Mouse (Mus musculus) limb, embryonic 15.5 days (tissue): ENCODE measurements at regions not wholly inside any gene's neighbourhood (a gene's known extent, or its start where the extent isn't known, plus 50 kb on each side); places are given as distances from the start of the nearest gene placed in this dataset.
"Not testable (repeated sequence)": the region's sequence is repeated elsewhere in the genome, so short reads cannot be mapped to it uniquely, and the experiment has no call there.

Experiments used
- ATAC-seq: fragments of 200-750 bp; cut with Nextera tagmentation; 2 replicates; pipeline ENCODE4 v1.8.0; 2017; ENCODE audit warnings: low read depth, moderate TSS enrichment; ENCODE audit not compliant: insufficient number of reproducible peaks, low FRiP score, low TSS enrichment
- H3K27ac ChIP-seq: fragments of 300-500 bp; sonication (generic); 2 replicates; pipeline ENCODE4 v1.5.1; 2015; ENCODE audit warnings: moderate library complexity, mild to moderate bottlenecking, inconsistent platforms
- H3K27me3 ChIP-seq: fragments of 300-500 bp; sonication (generic); 2 replicates; pipeline ENCODE4 v1.6.1; 2015; ENCODE audit warnings: inconsistent platforms
- H3K36me3 ChIP-seq: fragments of 300-500 bp; sonication (generic); 2 replicates; pipeline ENCODE4 v1.6.1; 2015; ENCODE audit warnings: inconsistent platforms
- H3K4me1 ChIP-seq: fragments of 300-500 bp; sonication (generic); 2 replicates; pipeline ENCODE4 v1.6.1; 2015; ENCODE audit warnings: inconsistent platforms
- H3K4me2 ChIP-seq: fragments of 300-500 bp; sonication (generic); 2 replicates; pipeline ENCODE4 v1.6.1; 2015; ENCODE audit warnings: mild to moderate bottlenecking, inconsistent platforms
- H3K4me3 ChIP-seq: fragments of 300-500 bp; sonication (generic); 2 replicates; pipeline ENCODE4 v1.5.1; 2015; ENCODE audit warnings: mild to moderate bottlenecking, inconsistent platforms
- H3K9ac ChIP-seq: fragments of 300-500 bp; sonication (generic); 2 replicates; pipeline ENCODE4 v1.6.1; 2015; ENCODE audit warnings: inconsistent platforms
- H3K9me3 ChIP-seq: fragments of 300-500 bp; sonication (generic); 2 replicates; pipeline ENCODE4 v1.6.1; 2016; ENCODE audit warnings: inconsistent platforms
- WGBS: fragments of 180-500 bp; shearing (Covaris S2); methylation state at CpG from one replicate; pipeline ENCODE4 v1.1.7; 2015; 5-methylcytosine and 5-hydroxymethylcytosine counted together

DNA sequence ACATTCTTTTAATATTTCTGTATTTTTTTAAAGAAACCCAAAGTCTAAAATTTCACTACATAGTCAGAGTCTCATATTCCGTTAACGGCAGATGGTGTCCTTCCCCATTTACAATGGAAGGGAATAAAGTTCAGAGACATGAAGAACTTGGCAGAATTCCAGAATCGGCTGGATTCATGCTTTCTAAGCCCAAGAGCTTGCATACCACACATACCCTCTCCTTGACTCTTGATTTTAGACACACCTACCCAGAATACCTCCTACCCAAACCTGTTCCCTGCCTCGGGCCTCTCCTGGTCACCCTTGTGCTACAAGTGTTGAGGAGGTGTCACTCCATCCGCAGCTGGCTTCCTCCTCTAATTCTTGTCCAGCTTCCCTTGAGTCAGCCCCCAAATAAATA is 195.8 kb upstream of the Prok2 start:
- 33% methylated on average over 5 of the region's 5 CpGs for WGBS

DNA sequence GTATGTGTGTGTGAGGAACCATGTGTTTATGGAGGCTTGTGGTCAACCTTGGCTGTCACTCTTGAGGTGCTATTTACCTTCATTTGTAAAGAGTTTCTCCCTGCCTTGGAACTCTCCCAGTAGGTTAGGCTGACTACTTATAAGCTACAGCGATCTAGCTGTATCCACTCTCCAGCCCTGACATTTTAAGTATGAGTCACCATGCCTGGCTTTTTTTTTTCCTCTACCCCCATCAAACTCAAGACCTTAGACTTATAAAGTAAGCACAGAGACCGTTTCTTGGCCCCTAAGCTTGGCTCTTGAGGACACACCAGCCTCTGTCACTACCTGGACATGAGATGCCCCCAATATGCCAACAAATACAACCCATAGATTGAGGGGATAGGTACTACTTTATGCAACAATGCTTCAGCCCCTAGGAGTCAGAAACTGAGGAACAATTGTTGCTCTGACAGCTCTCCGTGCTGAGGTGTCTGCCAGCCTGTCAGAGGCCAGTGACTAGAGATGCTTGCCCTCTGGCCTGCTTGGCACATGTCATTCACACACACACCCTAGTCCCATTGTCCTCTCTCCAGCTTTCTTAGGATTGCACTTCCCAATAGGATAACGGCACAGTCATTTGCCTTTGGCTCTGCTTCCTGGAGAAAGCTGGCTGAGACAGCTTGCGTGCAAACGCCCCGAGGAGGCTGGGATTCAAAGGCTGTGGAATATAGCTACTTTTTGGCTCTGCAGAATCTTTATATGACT is 193.8 kb upstream of the Prok2 start:
- Histone ChIP-seq H3K27ac (no peak overlapping the region), H3K4me3 (no peak overlapping the region), H3K9ac (no peak overlapping the region), H3K4me1 (no peaks in the 10 kb centered on the region), H3K4me2 (no peak overlapping the region), H3K27me3 (peaks cover 7% of the 10 kb centered on the region; the same call in 1 of the 2 replicates), H3K9me3 (no peaks in the 10 kb centered on the region), H3K36me3 (no peaks in the 10 kb centered on the region)
- ATAC-seq, result no peak
- WGBS, result 60% methylated on average over 7 of the region's 7 CpGs

More for the DNA sequence above, 195.8 kb upstream of the Prok2 start:
- Histone ChIP-seq H3K4me2 (no peak overlapping the region), H3K9me3 (no peaks in the 10 kb centered on the region), H3K27me3 (peaks cover 15% of the 10 kb centered on the region; the same call in 1 of the 2 replicates), H3K4me3 (no peak overlapping the region), H3K27ac (no peak overlapping the region), H3K36me3 (no peaks in the 10 kb centered on the region), H3K9ac (no peak overlapping the region), H3K4me1 (no peaks in the 10 kb centered on the region)
- 0 out of 2 replicates have a peak, but pooled peaks have one; percentile 40 for ATAC-seq

DNA sequence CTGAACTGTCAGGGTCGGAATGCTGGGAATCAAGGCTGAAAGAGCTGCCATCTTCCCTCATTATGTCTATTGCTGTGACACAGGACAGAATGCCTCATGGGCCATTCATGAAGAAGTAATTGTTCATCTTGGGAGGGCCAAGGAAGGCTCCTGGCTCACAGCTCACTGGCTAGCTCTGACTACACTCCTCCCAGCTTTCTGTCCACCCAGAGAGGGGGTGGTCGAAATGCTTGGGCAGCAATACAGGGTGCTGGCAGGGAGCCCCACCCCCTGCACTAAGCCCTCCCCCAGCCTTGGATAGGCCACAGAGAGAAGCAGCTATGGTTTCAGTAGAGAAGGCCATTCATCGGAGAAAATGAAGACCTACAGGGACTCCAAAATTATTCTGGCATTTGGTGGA is 192.2 kb upstream of the Prok2 start:
- H3K4me3 ChIP-seq, result no peak overlapping the region
- no peaks in the 10 kb centered on the region for H3K9me3 ChIP-seq
- H3K27me3 ChIP-seq, result no peaks in the 10 kb centered on the region; the same call in 1 of the 2 replicates
- H3K4me2 ChIP-seq, result no peak overlapping the region
- no peak overlapping the region for H3K27ac ChIP-seq
- H3K4me1 ChIP-seq, result no peaks in the 10 kb centered on the region
- WGBS, result 71% methylated on average over 3 of the region's 3 CpGs
- ATAC-seq, result no peak
- no peak overlapping the region for H3K9ac ChIP-seq
- no peaks in the 10 kb centered on the region for H3K36me3 ChIP-seq

DNA sequence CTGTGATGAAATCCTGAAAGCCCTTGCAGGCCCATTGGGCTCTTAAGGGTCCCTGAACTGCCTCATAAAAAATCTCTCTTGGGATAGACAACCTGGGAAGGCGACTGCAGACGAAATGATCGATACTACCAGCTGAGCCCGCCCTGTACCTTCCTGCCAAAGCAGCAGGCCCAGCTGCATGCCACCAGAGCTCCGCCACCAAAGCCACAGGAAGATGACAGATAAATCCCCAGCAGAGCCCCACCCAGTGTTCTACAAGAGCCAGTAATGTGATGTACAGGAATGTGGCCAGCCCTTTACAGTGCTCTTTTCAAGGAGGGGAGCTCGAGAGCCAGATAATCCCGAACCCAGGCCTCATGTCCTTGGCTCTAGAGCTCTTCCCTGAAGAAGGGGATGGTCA is 183.7 kb upstream of the Prok2 start:
- no peak overlapping the region for H3K9ac ChIP-seq
- H3K27me3 ChIP-seq, result peaks cover 24% of the 10 kb centered on the region
- no peak overlapping the region for H3K4me3 ChIP-seq
- H3K4me1 ChIP-seq, result peaks cover 21% of the 10 kb centered on the region
- H3K4me2 ChIP-seq, result no peak overlapping the region
- WGBS, result 47% methylated on average over 7 of the region's 7 CpGs
- H3K9me3 ChIP-seq, result no peaks in the 10 kb centered on the region
- no peaks in the 10 kb centered on the region for H3K36me3 ChIP-seq
- ATAC-seq, result no peak
- H3K27ac ChIP-seq, result no peak overlapping the region

DNA sequence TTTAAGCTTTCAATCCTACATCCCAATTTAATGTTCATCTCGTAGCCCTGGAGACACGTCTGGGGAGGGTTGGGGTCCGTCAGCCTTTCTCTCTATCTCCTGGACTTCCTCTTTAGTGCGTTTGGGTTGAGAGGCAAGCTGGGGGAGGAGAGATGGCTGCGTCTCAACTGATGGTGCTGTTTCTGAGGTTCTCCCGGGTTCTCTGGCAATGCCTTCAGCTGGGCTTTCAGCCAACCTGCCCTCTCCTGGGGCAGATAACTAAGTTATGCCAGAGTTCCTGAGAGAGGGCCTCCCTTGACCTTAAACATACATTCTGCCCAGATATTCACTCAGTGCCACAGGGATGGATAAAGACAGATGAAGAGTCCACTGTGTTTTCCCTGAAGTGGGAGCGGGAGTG is 183.3 kb upstream of the Prok2 start:
- no peak for ATAC-seq
- Histone ChIP-seq H3K4me1 (peaks cover 21% of the 10 kb centered on the region), H3K4me3 (no peak overlapping the region), H3K36me3 (no peaks in the 10 kb centered on the region), H3K9ac (no peak overlapping the region), H3K27ac (no peak overlapping the region), H3K9me3 (no peaks in the 10 kb centered on the region), H3K27me3 (peaks cover 24% of the 10 kb centered on the region), H3K4me2 (no peak overlapping the region)
- WGBS, result 48% methylated on average over 7 of the region's 7 CpGs

DNA sequence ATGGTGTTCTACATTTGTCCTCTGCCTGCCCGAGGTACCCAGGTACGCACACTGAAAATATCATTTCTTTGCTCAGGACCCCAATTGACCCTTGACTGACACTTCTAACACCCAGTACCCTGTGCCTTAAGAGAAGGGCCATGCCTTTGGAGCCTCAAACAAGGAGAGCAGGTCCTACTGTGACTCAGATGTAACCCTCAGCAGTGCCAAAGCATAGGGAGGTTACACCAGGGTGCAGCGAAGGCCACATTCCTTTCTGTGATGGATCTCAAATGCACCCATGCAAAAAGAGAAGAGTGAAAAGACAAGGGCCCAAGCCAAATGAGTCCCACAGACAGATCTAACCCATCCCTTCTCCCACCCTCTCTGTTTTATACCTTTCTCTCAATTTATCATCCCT is 181.9 kb upstream of the Prok2 start:
- H3K27me3 ChIP-seq, result peaks cover 24% of the 10 kb centered on the region
- H3K9me3 ChIP-seq, result no peaks in the 10 kb centered on the region
- H3K36me3 ChIP-seq, result no peaks in the 10 kb centered on the region
- H3K27ac ChIP-seq, result no peak overlapping the region
- no peak overlapping the region for H3K4me2 ChIP-seq
- H3K4me3 ChIP-seq, result no peak overlapping the region
- no peak for ATAC-seq
- H3K9ac ChIP-seq, result no peak overlapping the region
- WGBS, result 85% methylated on average over 3 of the region's 3 CpGs
- H3K4me1 ChIP-seq, result peaks cover 21% of the 10 kb centered on the region

DNA sequence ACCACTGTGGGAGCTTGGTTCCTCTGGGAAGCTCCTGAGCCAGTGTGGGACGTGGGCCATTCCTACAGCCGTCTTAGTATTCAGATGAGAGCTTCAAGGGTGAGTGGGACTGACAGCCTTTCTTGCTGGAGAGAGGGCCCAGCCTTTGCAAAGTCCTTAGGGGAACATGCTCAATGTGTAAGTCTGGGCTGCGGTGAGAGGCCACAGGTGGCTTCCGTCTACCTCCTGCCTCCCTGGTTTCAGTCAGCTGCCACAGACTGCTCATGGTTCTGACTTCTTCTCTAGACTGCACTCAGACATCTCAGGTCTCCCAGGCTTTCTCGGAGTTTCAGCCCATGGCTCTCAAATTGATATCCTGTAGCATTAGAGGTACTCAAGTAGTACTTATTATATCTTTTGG is 179.0 kb upstream of the Prok2 start:
- WGBS, result 75% methylated on average over 5 of the region's 5 CpGs
- no peak for ATAC-seq
- peaks cover 41% of the 10 kb centered on the region for H3K27me3 ChIP-seq

DNA sequence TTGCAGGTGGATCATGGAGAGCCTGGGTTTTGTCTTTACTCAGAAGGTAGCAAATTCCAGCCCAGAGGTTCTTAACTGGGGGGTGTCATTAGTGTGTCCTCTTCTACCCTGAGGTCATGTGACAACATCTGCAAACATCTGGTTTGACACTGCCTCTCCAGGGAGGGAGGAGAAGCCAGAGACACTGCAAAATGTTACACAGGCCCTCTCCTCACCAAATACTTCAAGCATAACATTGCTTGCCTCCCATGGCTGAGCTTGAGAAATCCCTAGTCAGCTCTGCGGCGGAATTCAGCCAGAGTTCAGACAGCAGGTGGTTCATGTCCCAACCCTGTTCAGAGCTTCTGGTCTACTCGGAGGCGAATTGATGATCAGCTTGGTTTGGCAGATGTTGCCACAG is 178.4 kb upstream of the Prok2 start:
- Histone ChIP-seq H3K27ac (no peak overlapping the region), H3K4me3 (no peak overlapping the region), H3K4me2 (no peak overlapping the region), H3K4me1 (peaks cover 16% of the 10 kb centered on the region), H3K27me3 (peaks cover 45% of the 10 kb centered on the region), H3K36me3 (no peaks in the 10 kb centered on the region), H3K9ac (no peak overlapping the region), H3K9me3 (no peaks in the 10 kb centered on the region)
- WGBS, result 67% methylated on average over 4 of the region's 4 CpGs
- ATAC-seq, result no peak

More for the DNA sequence above, 179.0 kb upstream of the Prok2 start:
- no peak overlapping the region for H3K4me2 ChIP-seq
- H3K4me3 ChIP-seq, result no peak overlapping the region
- no peaks in the 10 kb centered on the region for H3K9me3 ChIP-seq
- H3K4me1 ChIP-seq, result peaks cover 18% of the 10 kb centered on the region
- no peak overlapping the region for H3K27ac ChIP-seq
- H3K36me3 ChIP-seq, result no peaks in the 10 kb centered on the region
- no peak overlapping the region for H3K9ac ChIP-seq

DNA sequence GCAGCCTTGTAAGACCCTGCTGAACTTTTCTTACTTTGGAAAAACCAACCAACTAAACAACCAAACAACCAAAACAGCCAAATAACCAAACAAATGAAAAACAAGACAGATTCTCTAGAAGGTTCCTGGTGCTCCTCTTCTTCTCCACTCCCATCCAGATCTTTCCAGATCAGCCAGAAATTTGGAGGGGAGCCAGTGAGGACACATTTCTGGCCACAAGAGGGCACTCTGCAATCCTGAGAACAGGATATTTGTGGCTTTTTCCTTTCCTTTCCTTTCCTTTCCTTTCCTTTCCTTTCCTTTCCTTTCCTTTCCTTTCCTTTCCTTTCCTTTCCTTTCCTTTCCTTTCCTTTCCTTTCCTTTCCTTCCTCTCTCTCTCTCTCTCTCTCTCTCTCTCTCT is 177.9 kb upstream of the Prok2 start:
- H3K9me3 ChIP-seq, H3K4me2 ChIP-seq, H3K4me3 ChIP-seq, H3K36me3 ChIP-seq, ATAC-seq, H3K9ac ChIP-seq, H3K27ac ChIP-seq: not testable (repeated sequence)
- H3K27me3 ChIP-seq, result peaks cover 44% of the 10 kb centered on the region
- H3K4me1 ChIP-seq, result peaks cover 10% of the 10 kb centered on the region; the same call in 1 of the 2 replicates

DNA sequence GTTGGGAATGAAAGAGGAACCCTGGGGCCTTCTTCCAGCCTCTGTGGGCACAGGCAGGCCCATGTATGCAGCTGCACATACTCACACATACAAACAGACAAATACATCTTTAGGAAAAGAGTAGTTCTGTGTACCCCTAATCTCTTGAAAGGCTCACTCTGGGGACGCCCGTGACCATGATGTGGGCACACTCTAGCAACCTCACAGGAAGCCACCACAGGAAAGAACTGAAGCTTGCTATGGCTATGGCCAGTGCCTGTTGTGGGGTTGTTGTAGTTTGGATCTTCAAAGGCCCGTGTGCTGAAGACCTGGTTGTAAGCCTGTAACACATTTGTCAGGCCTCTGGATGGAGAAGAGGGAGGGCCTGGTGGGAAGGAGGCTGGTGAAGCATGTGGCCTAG is 175.4 kb upstream of the Prok2 start:
- Histone ChIP-seq H3K9me3 (no peaks in the 10 kb centered on the region), H3K4me1 (peaks cover 10% of the 10 kb centered on the region; the same call in 1 of the 2 replicates), H3K36me3 (no peaks in the 10 kb centered on the region), H3K27ac (no peak overlapping the region), H3K9ac (no peak overlapping the region), H3K4me2 (no peak overlapping the region), H3K4me3 (no peak overlapping the region), H3K27me3 (peaks cover 45% of the 10 kb centered on the region)
- 86% methylated on average over 3 of the region's 3 CpGs for WGBS
- ATAC-seq, result no peak

DNA sequence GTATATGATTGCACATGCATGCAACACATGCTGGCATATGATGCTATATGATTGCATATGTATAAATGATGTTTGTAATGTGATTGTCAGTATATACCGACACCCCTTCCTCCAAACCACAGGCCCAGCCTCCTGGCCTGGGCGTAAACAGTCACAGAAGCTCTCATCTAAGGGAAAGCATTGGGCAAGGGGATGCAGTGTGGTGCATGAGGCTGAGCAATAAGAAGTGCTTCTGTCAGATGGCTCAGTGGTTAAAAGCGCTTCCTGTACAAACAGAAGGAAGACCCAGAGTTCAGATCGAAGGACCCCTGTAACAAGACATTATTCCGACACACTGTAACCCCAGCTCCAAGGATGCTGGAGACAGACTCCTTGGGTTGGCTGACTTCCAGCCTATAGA is 175.0 kb upstream of the Prok2 start:
- H3K36me3 ChIP-seq, result no peaks in the 10 kb centered on the region
- H3K4me3 ChIP-seq, result no peak overlapping the region
- H3K4me2 ChIP-seq, result no peak overlapping the region
- H3K27me3 ChIP-seq, result peaks cover 47% of the 10 kb centered on the region
- H3K27ac ChIP-seq, result no peak overlapping the region
- ATAC-seq, result no peak
- H3K4me1 ChIP-seq, result peaks cover 10% of the 10 kb centered on the region; the same call in 1 of the 2 replicates
- H3K9me3 ChIP-seq, result no peaks in the 10 kb centered on the region
- H3K9ac ChIP-seq, result no peak overlapping the region
- WGBS, result 87% methylated on average over 5 of the region's 5 CpGs

DNA sequence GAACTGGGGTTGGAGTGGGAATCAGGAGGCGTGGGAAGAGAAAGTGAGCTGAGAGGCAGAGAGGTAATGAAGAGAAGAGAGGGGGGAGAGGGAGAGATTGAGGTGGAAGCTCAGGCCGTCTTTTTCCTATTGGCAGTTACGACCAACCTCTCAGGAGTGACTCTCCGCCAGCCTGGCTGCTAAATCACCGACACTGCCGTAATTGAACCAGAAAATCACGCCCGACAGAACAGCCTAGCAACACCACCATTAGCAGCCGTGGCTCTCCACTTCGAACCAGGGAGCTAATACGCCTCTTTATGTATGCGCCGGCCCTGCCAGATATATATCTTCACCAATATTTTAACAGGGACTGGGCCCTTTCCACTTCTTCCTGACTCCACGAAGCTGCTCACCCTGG is 173.5 kb upstream of the Prok2 start:
- WGBS, result 48% methylated on average over 14 of the region's 14 CpGs
- H3K4me1 ChIP-seq, result peaks cover 5% of the 10 kb centered on the region; the same call in 1 of the 2 replicates
- H3K4me2 ChIP-seq, result no peak overlapping the region
- H3K4me3 ChIP-seq, result no peak overlapping the region
- no peaks in the 10 kb centered on the region for H3K36me3 ChIP-seq
- ATAC-seq, result no peak
- no peaks in the 10 kb centered on the region for H3K9me3 ChIP-seq
- no peak overlapping the region for H3K27ac ChIP-seq
- H3K9ac ChIP-seq, result no peak overlapping the region
- peaks cover 44% of the 10 kb centered on the region for H3K27me3 ChIP-seq
